ENCODE assay signal across 8 mouse cellular contexts in the genomic region with DNA sequence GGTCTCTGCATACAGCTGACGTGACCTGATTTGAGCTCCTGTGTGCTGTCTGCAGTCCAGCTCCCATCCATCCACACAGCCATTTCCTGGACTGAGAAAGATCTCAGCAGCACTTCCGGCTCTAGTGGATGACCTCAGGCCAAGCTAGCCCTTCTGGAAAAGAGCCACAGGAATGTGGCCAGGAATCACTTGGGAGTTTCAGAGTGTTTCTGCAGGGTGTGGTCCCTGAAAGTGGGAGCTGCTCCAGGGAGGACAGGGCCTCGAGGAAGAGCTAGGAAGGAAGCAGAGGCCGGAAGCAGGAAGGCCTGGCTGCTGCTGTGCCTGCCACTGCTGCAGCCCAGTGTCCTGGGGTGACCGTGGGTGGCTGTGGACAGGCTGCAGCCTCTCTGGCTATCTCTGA.
A peak's percentile ranks its signal among the peaks of the same experiment; 100 is the strongest.
DNase-seq lines count a peak whose midpoint lies in the region; ATAC-seq and TF ChIP-seq lines count a peak whose summit lies in the region.

No protein-coding gene starts in this region.

- no peaks in the 10 kb centered on the region for H3K27me3 ChIP-seq in liver, embryonic 14.5 days (ENCODE audit: control insufficient read depth, insufficient read depth, low read length)

- no peaks in the 10 kb centered on the region for H3K9me3 ChIP-seq in liver, embryonic 14.5 days (ENCODE audit: control insufficient read depth, low read length)

- TF ChIP-seq EP300 in liver, embryonic 14.5 days (IDR thresholded peaks at IDR 0.05; ENCODE audit: low read depth), result no peak

- no peak overlapping the region for H3K4me2 ChIP-seq in liver, embryonic 14.5 days (ENCODE audit: low read depth)

- no peak overlapping the region for H3K27ac ChIP-seq in brown adipose tissue, adult 24 weeks (replicated peaks; ENCODE audit: low read depth, low read length)
- no peak overlapping the region for H3K27ac ChIP-seq in liver, embryonic 14.5 days

- 24% methylated on average over 5 of the region's 5 CpGs for WGBS in liver, embryonic 14.5 days (ENCODE audit: insufficient replicate concordance)

- DNase-seq in ES-CJ7 (ENCODE audit: low read depth, low spot score), result peak; percentile 7
- DNase-seq in heart, postnatal 14 days, result peak; percentile 86 to 90
- DNase-seq in liver, embryonic 14.5 days (ENCODE audit: low read depth in 3 of 3, low spot score in 3 of 3), result no peak
- DNase-seq in urinary bladder, postnatal 14 days (ENCODE audit: low spot score), result peak; percentile 79
- DNase-seq in frontal cortex, adult 2 months (ENCODE audit: extremely low spot score in 1 of 2, low spot score in 1 of 2), result no peak
- no peak for DNase-seq in cerebellum, adult 8-10 months

- ATAC-seq in liver, embryonic 14.5 days (ENCODE audit: insufficient read depth), result peak; percentile 55; the same call in 1 of the 2 replicates
- no peak for ATAC-seq in inflammation-experienced regulatory T-cells, adult 6 months

- intact Hi-C loops in heart, postnatal 14 days (cut with DNase I), result loop anchor here (2.0 to 5.0 kb wide), 2 partner anchors 65 to 135 kb away; no protein-coding TSS in a partner anchor

- H3K36me3 ChIP-seq in liver, embryonic 14.5 days (replicated peaks; ENCODE audit: control insufficient read depth, insufficient read depth, low read depth), result no peaks in the 10 kb centered on the region

- no peak for TF ChIP-seq CTCF in liver, embryonic 14.5 days (IDR thresholded peaks at IDR 0.05; ENCODE audit: low read depth)

- H3K4me1 ChIP-seq in brown adipose tissue, adult 24 weeks (ENCODE audit: control insufficient read depth, insufficient read depth, insufficient read length, low read length), result peaks cover 17% of the 10 kb centered on the region
- no peaks in the 10 kb centered on the region for H3K4me1 ChIP-seq in liver, embryonic 14.5 days (replicated peaks; ENCODE audit: control insufficient read depth in 2 of 2, insufficient read depth in 2 of 2, low read length in 1 of 2)

- no peak overlapping the region for H3K9ac ChIP-seq in liver, embryonic 14.5 days (replicated peaks)

- H3K4me3 ChIP-seq in brown adipose tissue, adult 24 weeks (ENCODE audit: insufficient read depth, low read depth, low read length), result peak overlapping the region; percentile 31
- H3K4me3 ChIP-seq in liver, embryonic 14.5 days (ENCODE audit: insufficient read depth in 1 of 2, low read depth in 2 of 2, low read length in 2 of 2), result no peak overlapping the region

Comparison
In these comparisons a context has a peak if more than half of its experiments do, and no peak if none do; other contexts are left out.
1. DNase-seq: peak in ES-CJ7 (single experiment), heart, postnatal 14 days (2 of 2) and urinary bladder, postnatal 14 days (single experiment); none in liver, embryonic 14.5 days (0 of 3), frontal cortex, adult 2 months (0 of 2) and cerebellum, adult 8-10 months (single experiment).